Mouse (Mus musculus) liver, postnatal 0 days (tissue): ENCODE measurements around the gene Ecd.

Source experiments
- CTCF ChIP-seq: sonication (generic); IDR thresholded peaks from 2 replicates; pipeline ENCODE4 v1.5.1; 2016; ENCODE audit warnings: antibody characterized with exemption, low read depth
- EP300 ChIP-seq: IDR thresholded peaks from 2 replicates; pipeline ENCODE4 v1.6.1; 2016; ENCODE audit warnings: antibody characterized with exemption, low read depth, mild to moderate bottlenecking

DNA sequence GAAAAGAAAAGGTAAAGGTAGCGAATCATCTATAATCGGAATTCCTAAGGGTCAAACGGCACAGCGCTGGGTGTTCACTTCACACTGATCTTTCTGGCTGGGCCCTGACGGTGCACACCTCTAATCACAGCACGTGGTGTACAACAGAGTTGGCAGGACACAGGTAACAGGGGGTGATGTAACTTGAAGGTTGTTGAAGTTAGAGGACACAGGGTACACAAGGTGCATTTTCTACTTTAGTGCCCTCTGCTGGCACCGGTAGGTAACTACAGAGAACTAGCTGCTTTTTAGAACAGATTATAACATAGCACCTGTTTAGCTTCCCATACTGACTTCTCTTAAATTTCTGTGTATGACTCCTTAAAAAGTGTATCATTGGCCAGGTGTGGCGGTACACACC lies 7.8 kb downstream of the Ecd start:
- TF ChIP-seq CTCF = peak; percentile 73
- TF ChIP-seq EP300 = no peak
